Mouse (Mus musculus): ENCODE data around the gene Prorsd1. TPM values are rescaled to one million over a fixed set of nuclear protein-coding genes. Genes with fewer than 3 reads are reported as not detected.

Prorsd1 gene
- polyA plus RNA-seq (2012; rRNA removed): 1.2 and 1.4 TPM in 2 replicates

GRCm38 (mm10) chr11:29514682-29515412 lies at the start of gene Prorsd1:
TSS of gene Prorsd1 (minus strand) at chr11:29515033.
- no peaks in the 10 kb centered on the region for H3K27me3 ChIP-seq (ENCODE audit: control insufficient read depth, insufficient read depth, low read length)
- peaks cover 11% of the 10 kb centered on the region for H3K36me3 ChIP-seq (ENCODE audit: control insufficient read depth, insufficient read depth, low read length)
- H3K27ac ChIP-seq (ENCODE audit: insufficient read depth, low read length): peak within 1 kb of the TSS; percentile 69
- H3K4me1 ChIP-seq (ENCODE audit: control insufficient read depth, insufficient read depth, insufficient read length): peaks cover 3% of the 10 kb centered on the region
- WGBS: 2% methylated on average over 40 of the region's 40 CpGs
- TF ChIP-seq POLR2A (IDR thresholded peaks at IDR 0.05; ENCODE audit: low read depth, low read length) (peak; percentile 92), CTCF (IDR thresholded peaks at IDR 0.05; ENCODE audit: extremely low read depth, insufficient read depth, insufficient read length, insufficient replicate concordance) (no peak)
- DNase-seq (ENCODE audit: low read depth in 1 of 2, low spot score in 2 of 2): peak; percentile 88 to 93
- H3K4me3 ChIP-seq (ENCODE audit: extremely low read depth, insufficient read depth, insufficient read length): peak within 1 kb of the TSS; percentile 71

- no peak for DNase-seq (ENCODE audit: low read depth in 1 of 2, low spot score in 2 of 2)
- no peak overlapping the region for H3K27ac ChIP-seq (ENCODE audit: insufficient read depth, low read length)
- no peaks in the 10 kb centered on the region for H3K27me3 ChIP-seq (ENCODE audit: control insufficient read depth, insufficient read depth, low read length)
- no peaks in the 10 kb centered on the region for H3K4me1 ChIP-seq (ENCODE audit: control insufficient read depth, insufficient read depth, insufficient read length)
- no peak overlapping the region for H3K4me3 ChIP-seq (ENCODE audit: extremely low read depth, insufficient read depth, insufficient read length)
- H3K36me3 ChIP-seq (ENCODE audit: control insufficient read depth, insufficient read depth, low read length): no peaks in the 10 kb centered on the region
- WGBS: 90% methylated on average over 2 of the region's 2 CpGs
- TF ChIP-seq POLR2A (IDR thresholded peaks at IDR 0.05; ENCODE audit: low read depth, low read length) (no peak), CTCF (IDR thresholded peaks at IDR 0.05; ENCODE audit: extremely low read depth, insufficient read depth, insufficient read length, insufficient replicate concordance) (no peak)
These were observed 48.6 kb upstream of the Prorsd1 start for GRCm38 (mm10) chr11:29563406-29563805.

GRCm38 (mm10) chr11:29560990-29561389 lies 46.2 kb upstream of the Prorsd1 start:
- DNase-seq (ENCODE audit: low read depth in 1 of 2, low spot score in 2 of 2): no peak
- H3K4me1 ChIP-seq (ENCODE audit: control insufficient read depth, insufficient read depth, insufficient read length): no peaks in the 10 kb centered on the region
- H3K4me3 ChIP-seq (ENCODE audit: extremely low read depth, insufficient read depth, insufficient read length): no peak overlapping the region
- WGBS: 83% methylated on average over 3 of the region's 3 CpGs
- H3K27me3 ChIP-seq (ENCODE audit: control insufficient read depth, insufficient read depth, low read length): no peaks in the 10 kb centered on the region
- no peaks in the 10 kb centered on the region for H3K36me3 ChIP-seq (ENCODE audit: control insufficient read depth, insufficient read depth, low read length)
- no peak overlapping the region for H3K27ac ChIP-seq (ENCODE audit: insufficient read depth, low read length)
- TF ChIP-seq CTCF (IDR thresholded peaks at IDR 0.05; ENCODE audit: extremely low read depth, insufficient read depth, insufficient read length, insufficient replicate concordance) (no peak), POLR2A (IDR thresholded peaks at IDR 0.05; ENCODE audit: low read depth, low read length) (no peak)

- TF ChIP-seq POLR2A (IDR thresholded peaks at IDR 0.05; ENCODE audit: low read depth, low read length): no peak
- TF ChIP-seq CTCF (IDR thresholded peaks at IDR 0.05; ENCODE audit: extremely low read depth, insufficient read depth, insufficient read length, insufficient replicate concordance): no peak
- H3K27me3 ChIP-seq (ENCODE audit: control insufficient read depth, insufficient read depth, low read length): no peaks in the 10 kb centered on the region
- no peaks in the 10 kb centered on the region for H3K36me3 ChIP-seq (ENCODE audit: control insufficient read depth, insufficient read depth, low read length)
- WGBS: 86% methylated on average over 9 of the region's 9 CpGs
- H3K27ac ChIP-seq (ENCODE audit: insufficient read depth, low read length): no peak overlapping the region
- no peak overlapping the region for H3K4me3 ChIP-seq (ENCODE audit: extremely low read depth, insufficient read depth, insufficient read length)
- no peak for DNase-seq (ENCODE audit: low read depth in 1 of 2, low spot score in 2 of 2)
- H3K4me1 ChIP-seq (ENCODE audit: control insufficient read depth, insufficient read depth, insufficient read length): no peaks in the 10 kb centered on the region
These were observed 45.6 kb upstream of the Prorsd1 start for GRCm38 (mm10) chr11:29560452-29560851.

GRCm38 (mm10) chr11:29549425-29549778 lies 34.6 kb upstream of the Prorsd1 start:
- Histone ChIP-seq H3K4me1 (ENCODE audit: control insufficient read depth, insufficient read depth, insufficient read length) (peaks cover 2% of the 10 kb centered on the region; the same call in 1 of the 2 replicates), H3K27ac (ENCODE audit: insufficient read depth, low read length) (no peak overlapping the region), H3K27me3 (ENCODE audit: control insufficient read depth, insufficient read depth, low read length) (no peaks in the 10 kb centered on the region), H3K36me3 (ENCODE audit: control insufficient read depth, insufficient read depth, low read length) (peaks cover 8% of the 10 kb centered on the region), H3K4me3 (ENCODE audit: extremely low read depth, insufficient read depth, insufficient read length) (no peak overlapping the region)
- TF ChIP-seq POLR2A (IDR thresholded peaks at IDR 0.05; ENCODE audit: low read depth, low read length): no peak
- TF ChIP-seq CTCF (IDR thresholded peaks at IDR 0.05; ENCODE audit: extremely low read depth, insufficient read depth, insufficient read length, insufficient replicate concordance): no peak
- WGBS: 5% methylated on average over 1 of the region's 1 CpGs
- peak in 1 of 2 experiments; percentile 8 for DNase-seq (ENCODE audit: low read depth in 1 of 2, low spot score in 2 of 2)

- Histone ChIP-seq H3K36me3 (ENCODE audit: control insufficient read depth, insufficient read depth, low read length) (peaks cover 14% of the 10 kb centered on the region), H3K4me1 (ENCODE audit: control insufficient read depth, insufficient read depth, insufficient read length) (peaks cover 2% of the 10 kb centered on the region; the same call in 1 of the 2 replicates), H3K27ac (ENCODE audit: insufficient read depth, low read length) (peak overlapping the region; percentile 92), H3K27me3 (ENCODE audit: control insufficient read depth, insufficient read depth, low read length) (no peaks in the 10 kb centered on the region), H3K4me3 (ENCODE audit: extremely low read depth, insufficient read depth, insufficient read length) (peak overlapping the region; percentile 66)
- TF ChIP-seq POLR2A (IDR thresholded peaks at IDR 0.05; ENCODE audit: low read depth, low read length) (no peak), CTCF (IDR thresholded peaks at IDR 0.05; ENCODE audit: extremely low read depth, insufficient read depth, insufficient read length, insufficient replicate concordance) (no peak)
- no peak for DNase-seq (ENCODE audit: low read depth in 1 of 2, low spot score in 2 of 2)
- WGBS: 20% methylated on average over 23 of the region's 23 CpGs
These were observed 33.9 kb upstream of the Prorsd1 start for GRCm38 (mm10) chr11:29548504-29549424.

All from spleen, adult 2 months (tissue).